10 mouse cellular contexts compared by ENCODE assay signal in genomic region chr2:28495207-28495756, GRCm38 (mm10). TPM values are rescaled to one million over a fixed set of nuclear protein-coding genes. Genes with fewer than 3 reads are reported as not detected.
DNase-seq lines count a peak whose midpoint lies in the region; TF ChIP-seq lines count a peak whose summit lies in the region.
"Had no signal": no experiment of that assay in that cellular context is flagged by ENCODE, and none has a peak within 500 bp of the region (broad histone marks: within the 10 kb centered on the region; RNA-seq: fewer than 3 reads in every experiment).

No protein-coding gene starts in this region.

- no peak overlapping the region for H3K4me3 ChIP-seq in lung, adult 2 months (replicated peaks; ENCODE audit: extremely low read depth, low read depth, low read length)
- H3K4me3 ChIP-seq: neural tube, embryonic 12.5 days had no signal

- H3K4me1 ChIP-seq in lung, adult 2 months (ENCODE audit: control insufficient read depth, insufficient read depth, low read length): 0 out of 2 replicates have a peak, but pooled peaks cover 3% of the 10 kb centered on the region
- H3K4me1 ChIP-seq: neural tube, embryonic 12.5 days had no signal

- DNase-seq in heart, postnatal 4 days: peak; percentile 27
- no peak for DNase-seq in heart, postnatal 25 days (ENCODE audit: low spot score)
- DNase-seq in 416B (ENCODE audit: low read depth) (peak; percentile 82), adipocyte (ENCODE audit: low spot score) (peak; percentile 41)
- no peak for DNase-seq in lung, adult 2 months
- no peak for DNase-seq in retina, postnatal 1 day
- no peak for DNase-seq in embryo, embryonic 11 days
- no peak for DNase-seq in gastrocnemius, adult 18-20 months (ENCODE audit: low spot score)

- no peak for TF ChIP-seq POLR2A in lung, adult 2 months (IDR thresholded peaks at IDR 0.05; ENCODE audit: borderline replicate concordance, extremely low read depth, low read depth, low read length)

- 56% methylated on average over 14 of the region's 14 CpGs for WGBS in lung, adult 2 months

- 0 out of 2 replicates have a peak, but pooled peaks have one; percentile 2 for TF ChIP-seq CTCF in lung, adult 2 months (IDR thresholded peaks at IDR 0.05; ENCODE audit: insufficient read depth, low read length)

- intact Hi-C loops in heart, postnatal 25 days (cut with DNase I): no loop called here

RNA-seq across cellular contexts. Expression of gene Gbgt1, which starts 1.4 kb away (rescaled TPM):
- total RNA-seq in heart, postnatal 4 days (2021): 1 to 10 TPM in 1 of 2 experiments, under 1 TPM in 1; 0.83 to 1.8 TPM
- total RNA-seq in heart, postnatal 25 days (2021): 1 to 10 TPM; 1.7 to 3.1 TPM
- polyA plus RNA-seq in lung, adult 2 months (2012; rRNA removed): 5.1 and 5.6 TPM in 2 replicates
- total RNA-seq in gastrocnemius, adult 18-20 months (2021): under 1 TPM; 0.81 to 0.89 TPM

RNA-seq across cellular contexts. Expression of gene Gm10134, which starts 10.6 kb away (rescaled TPM):
- total RNA-seq in heart, postnatal 4 days (2021): 1 to 10 TPM in 1 of 2 experiments, not detected in 1; 1.2 TPM
- total RNA-seq in heart, postnatal 25 days (2021): 1 to 10 TPM in 1 of 2 experiments, not detected in 1; 1.4 TPM
- polyA plus RNA-seq in lung, adult 2 months (2012; rRNA removed): 1.1 TPM in 2 replicates
- under 1 TPM in 1 of 2 experiments, not detected in 1; 0.74 TPM for total RNA-seq in gastrocnemius, adult 18-20 months (2021)
- total RNA-seq: layer of hippocampus, postnatal 14 days had no signal

RNA-seq across cellular contexts. Expression of gene Ralgds, which starts 17.6 kb away (rescaled TPM):
- total RNA-seq in heart, postnatal 4 days (2021): 10 to 100 TPM; 23.9 to 26.0 TPM
- total RNA-seq in heart, postnatal 25 days (2021): 10 to 100 TPM; 11.9 to 13.8 TPM
- polyA plus RNA-seq in lung, adult 2 months (2012; rRNA removed): 83.5 and 84.1 TPM in 2 replicates
- 1 to 10 TPM; 6.1 to 8.9 TPM for total RNA-seq in gastrocnemius, adult 18-20 months (2021)

RNA-seq across cellular contexts. Expression of gene Mrps2, which starts 27.4 kb away (rescaled TPM):
- 10 to 100 TPM; 48.3 to 50.4 TPM for total RNA-seq in heart, postnatal 4 days (2021)
- total RNA-seq in heart, postnatal 25 days (2021): 10 to 100 TPM; 43.0 to 43.9 TPM
- 22.2 and 25.1 TPM in 2 replicates for polyA plus RNA-seq in lung, adult 2 months (2012; rRNA removed)
- total RNA-seq in gastrocnemius, adult 18-20 months (2021): 10 to 100 TPM; 21.1 to 22.9 TPM

RNA-seq across cellular contexts. Expression of gene 1700007K13Rik, which starts 29.1 kb away (rescaled TPM):
- total RNA-seq in heart, postnatal 4 days (2021): not detected
- not detected for total RNA-seq in heart, postnatal 25 days (2021)
- 7.4 and 10.5 TPM in 2 replicates for polyA plus RNA-seq in lung, adult 2 months (2012; rRNA removed)
- total RNA-seq in gastrocnemius, adult 18-20 months (2021): not detected

Comparison
In these comparisons a context has a peak if more than half of its experiments do, and no peak if none do; other contexts are left out.
1. DNase-seq: peak in heart, postnatal 4 days (single experiment), 416B (single experiment) and adipocyte (single experiment); none in heart, postnatal 25 days (single experiment), lung, adult 2 months (single experiment), retina, postnatal 1 day (single experiment), embryo, embryonic 11 days (single experiment) and gastrocnemius, adult 18-20 months (single experiment).